Mouse (Mus musculus) spleen, adult 18-20 months (tissue): Measurements from ENCODE around the gene Rnasel.
"Not testable (repeated sequence)": the region's sequence is repeated elsewhere in the genome, so short reads cannot be mapped to it uniquely, and the experiment has no call there.

Source experiments
- DNase-seq, 2 experiments: peaks; one replicate each; pipeline ENCODE4 v3.0.0; 2022; ENCODE audit warnings: mixed read lengths in 2 of 2

Gene Rnasel

DNA sequence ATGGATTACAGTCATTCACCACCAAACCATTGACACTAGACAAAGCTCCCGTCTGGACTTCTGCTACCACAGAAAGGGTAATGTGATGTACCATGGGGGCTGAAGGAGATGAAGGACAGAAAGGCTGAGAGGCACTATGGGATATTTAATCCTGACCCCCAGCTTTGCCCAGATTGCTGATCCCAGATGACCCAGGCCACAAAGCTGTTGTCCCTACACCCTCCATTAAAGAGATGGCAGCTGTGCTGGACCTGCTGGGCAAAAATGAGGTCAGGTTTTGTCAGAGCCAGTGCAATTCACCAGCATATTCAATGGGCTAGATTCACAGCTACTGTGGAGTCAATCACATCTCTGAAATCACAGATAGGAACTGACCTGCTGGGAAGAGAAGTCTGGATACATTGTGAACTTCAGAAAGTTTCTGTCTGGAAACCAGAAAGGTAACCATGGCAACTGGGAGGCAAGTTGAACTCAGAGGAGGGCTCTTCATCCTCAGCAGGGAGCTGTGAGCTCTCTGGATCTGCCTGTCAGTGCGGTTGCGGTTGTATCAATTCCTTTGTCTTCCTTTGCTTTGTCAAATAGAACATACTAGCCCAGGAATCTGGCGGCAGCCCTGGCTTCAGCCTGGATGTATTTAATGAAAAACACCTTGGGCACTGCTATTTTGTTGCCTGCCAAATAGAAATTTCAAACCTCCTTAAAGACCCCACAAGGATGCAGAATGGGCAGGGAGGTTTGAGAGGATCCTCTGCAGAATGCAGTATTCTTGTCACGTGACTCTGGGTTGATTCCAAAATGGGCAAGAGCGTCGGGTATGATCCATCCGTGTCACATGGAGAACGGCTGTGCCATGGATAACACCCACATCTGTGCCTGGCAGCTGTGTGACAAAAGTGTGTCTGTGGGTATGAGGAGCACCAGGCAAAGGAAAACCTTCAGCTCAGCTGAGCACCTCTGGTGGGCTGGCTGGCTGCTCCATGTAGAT is 11.8 kb upstream of the Rnasel start:
- no peak for DNase-seq

DNA sequence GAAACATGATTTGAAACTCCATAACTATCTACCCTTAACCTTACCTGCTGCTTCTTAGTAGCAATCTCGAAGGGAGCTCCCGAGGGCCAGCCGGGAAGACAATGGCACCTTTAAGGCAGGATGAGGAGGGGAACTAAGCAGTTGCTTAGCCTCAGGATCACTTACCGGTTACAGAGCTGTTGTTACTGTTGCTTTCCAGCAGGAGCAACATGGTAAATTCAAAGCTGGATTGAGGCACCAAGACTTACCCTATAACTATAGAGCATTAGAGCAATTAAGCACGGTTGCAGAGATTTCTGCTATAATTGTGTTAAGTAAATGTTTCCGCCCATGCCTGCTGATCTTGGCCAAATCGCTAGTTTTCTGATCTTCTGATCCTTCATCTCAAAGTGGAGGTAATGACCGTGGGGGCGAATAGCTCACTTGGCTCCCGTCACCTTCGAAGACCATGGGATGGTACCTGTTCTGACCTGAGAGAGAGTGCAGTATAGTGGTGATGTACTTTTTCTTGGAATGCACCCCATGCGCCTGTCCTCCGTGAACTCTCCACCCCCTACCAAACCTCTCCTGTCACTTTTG is 9.7 kb upstream of the Rnasel start:
- DNase-seq: no peak

DNA sequence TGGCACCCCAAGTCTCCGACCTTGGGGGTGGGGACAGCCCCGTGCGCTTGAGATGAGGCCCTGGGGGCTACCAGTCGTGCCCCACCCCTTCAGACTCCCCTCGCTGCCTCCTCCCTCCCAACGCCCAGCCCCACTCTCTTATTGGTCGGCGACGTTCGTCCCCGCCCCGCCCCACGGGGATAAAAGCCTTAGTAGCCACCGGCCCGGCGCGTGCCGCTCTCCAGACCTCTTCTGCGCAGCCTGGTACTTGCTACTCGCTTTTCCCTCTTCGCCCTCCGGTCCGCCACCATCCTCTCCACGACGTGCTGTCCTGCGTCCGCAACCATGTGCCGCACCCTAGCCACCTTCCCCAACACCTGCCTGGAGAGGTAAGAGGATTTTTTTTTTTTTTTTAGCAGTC is 9.1 kb upstream of the Rnasel start, which contains the start of gene Rgs16:
TSS of gene Rgs16 (plus strand) at position 205 of the 400 bp plus-strand sequence.
- DNase-seq: peak; percentile 66 to 74

DNA sequence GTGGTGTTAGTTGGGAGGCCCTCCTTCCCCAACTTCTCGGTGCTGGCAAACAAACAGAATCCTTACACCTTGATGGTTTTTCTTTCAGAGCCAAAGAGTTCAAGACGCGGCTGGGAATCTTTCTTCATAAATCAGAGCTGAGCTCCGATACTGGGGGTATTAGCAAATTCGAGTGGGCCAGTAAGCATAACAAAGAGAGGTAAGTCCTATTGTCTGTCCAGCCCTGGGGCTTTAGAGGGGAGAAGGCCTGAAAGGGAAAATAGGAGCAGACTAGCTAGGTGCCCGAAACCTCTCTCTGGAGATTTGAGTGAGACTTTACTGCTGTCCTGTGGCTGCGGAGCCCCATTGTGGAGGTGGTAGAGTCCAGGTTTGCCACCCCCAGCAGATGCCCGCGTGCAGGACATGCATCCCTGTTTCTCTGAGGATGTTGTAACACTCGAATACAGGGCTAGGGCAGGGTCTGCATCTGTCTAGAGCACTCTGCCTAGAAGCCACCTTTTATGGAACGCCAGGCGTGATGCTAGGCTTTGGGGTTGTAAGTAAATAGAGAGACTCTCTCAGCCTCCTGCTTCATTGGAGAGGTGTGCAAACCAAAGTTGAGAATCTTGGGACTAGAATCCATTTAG is 8.3 kb upstream of the Rnasel start:
- no peak for DNase-seq

DNA sequence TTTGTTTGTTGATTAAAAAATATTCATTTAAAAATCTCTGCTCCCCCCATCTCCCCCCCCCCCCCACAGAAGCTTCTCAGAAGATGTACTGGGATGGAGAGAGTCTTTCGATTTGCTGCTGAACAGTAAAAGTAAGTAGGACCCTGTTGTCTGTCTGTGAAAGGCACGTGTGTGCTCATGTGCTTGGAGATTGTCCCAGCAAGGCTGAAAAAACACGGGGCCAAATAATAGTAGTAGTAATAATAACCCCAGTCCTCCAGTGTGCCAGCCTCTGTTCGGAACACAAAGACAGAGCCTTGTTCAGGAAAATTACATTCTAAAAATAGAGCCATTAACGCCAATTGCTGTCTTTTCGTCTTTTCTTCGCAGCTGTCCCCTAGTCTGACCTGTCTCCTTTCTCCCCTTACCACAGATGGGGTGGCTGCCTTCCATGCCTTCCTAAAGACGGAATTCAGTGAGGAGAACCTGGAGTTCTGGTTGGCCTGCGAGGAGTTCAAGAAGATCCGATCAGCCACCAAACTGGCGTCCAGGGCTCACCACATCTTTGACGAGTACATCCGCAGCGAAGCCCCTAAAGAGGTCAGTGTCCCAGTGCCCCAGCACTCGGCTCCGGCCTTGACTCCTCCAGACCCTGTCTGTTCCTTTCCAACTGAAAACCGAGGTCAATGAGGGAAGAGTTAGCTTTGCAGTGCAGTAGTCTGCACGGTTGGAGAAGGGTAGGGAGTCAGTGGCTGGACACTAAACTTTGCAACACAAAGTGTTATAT is 7.5 kb upstream of the Rnasel start:
- DNase-seq: no peak

DNA sequence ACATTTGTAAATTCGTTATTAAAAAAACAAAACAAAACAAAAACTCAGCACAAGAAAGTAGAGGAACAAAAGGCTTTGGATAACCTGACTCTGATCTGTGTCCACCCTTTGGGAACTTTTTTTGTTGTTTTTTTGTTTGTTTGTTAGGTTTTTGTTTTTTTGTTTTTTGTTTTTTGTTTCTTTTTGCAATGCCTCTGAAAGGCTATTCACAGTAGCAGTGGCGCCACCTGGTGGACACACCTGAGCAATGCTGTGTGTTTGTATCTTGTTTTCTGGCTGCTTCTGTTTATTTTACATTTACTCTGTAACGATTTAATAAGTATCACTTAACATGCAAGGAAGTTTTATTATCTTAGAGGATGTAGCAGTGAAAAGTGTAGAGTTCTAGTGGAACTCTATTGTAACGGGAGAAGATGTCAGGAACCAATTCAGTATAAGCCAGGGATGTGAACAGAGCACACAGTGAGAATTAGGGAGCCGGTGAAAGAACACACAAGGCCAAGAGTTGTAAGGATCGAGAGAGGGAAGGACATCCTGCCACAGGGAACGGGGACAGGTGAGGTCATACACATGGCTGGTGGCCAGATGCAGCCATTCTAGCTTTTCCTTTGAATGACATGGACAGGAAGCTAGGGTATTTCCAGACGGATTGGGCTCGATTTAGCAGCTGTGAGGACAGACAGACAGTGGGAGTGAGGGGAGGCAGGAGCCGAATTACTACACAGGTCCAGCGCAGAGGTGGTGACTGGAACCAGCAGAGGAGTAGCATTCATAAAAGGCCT is 6.7 kb upstream of the Rnasel start:
- DNase-seq: peak; percentile 36 to 76

DNA sequence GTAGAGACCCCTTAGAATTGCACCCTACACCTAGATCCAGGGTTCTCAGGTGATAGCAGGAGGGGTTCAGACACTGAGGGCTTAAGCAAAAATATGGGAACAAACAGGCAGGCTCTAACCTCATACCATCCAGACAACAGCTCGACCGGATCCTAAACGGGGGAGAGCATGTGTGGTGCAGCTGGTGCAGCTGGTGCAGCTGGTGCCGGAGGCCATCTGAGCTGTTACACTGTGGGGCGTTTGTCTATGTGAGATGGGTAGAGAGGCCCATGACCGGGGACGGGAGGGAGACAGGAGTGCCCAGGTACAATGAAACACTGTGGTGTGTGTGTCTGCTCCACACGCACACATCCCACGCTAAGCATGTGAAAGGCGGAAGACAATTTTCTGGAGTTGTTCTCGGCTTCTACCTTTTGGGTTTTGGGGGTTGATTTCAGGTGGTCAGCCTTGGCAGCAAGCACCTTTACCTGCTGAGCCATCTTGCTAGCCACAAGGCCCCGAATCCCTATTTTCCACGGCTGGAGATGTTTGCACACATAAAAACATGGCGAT is 3.0 kb upstream of the Rnasel start:
- no peak for DNase-seq

DNA sequence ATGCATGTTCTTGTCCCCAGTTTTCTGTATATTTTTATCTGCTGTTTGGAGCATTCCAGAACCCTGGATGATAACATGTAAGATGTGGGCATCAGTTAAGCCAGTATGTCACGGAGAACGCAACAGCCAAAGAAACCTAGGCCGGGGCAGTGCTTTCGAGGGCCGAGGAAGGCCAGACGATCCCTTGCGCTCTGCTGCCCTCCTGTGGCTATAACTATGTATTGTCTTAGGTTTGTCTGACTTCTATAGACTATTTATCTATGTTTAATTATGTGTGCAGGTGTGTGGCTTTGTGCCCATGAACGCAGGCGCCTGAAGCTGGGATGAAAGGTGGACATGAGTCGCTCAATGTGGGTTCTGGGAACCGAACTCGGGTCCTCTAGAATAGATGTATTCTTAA is 2.5 kb upstream of the Rnasel start:
- DNase-seq: peak; percentile 30 to 73

DNA sequence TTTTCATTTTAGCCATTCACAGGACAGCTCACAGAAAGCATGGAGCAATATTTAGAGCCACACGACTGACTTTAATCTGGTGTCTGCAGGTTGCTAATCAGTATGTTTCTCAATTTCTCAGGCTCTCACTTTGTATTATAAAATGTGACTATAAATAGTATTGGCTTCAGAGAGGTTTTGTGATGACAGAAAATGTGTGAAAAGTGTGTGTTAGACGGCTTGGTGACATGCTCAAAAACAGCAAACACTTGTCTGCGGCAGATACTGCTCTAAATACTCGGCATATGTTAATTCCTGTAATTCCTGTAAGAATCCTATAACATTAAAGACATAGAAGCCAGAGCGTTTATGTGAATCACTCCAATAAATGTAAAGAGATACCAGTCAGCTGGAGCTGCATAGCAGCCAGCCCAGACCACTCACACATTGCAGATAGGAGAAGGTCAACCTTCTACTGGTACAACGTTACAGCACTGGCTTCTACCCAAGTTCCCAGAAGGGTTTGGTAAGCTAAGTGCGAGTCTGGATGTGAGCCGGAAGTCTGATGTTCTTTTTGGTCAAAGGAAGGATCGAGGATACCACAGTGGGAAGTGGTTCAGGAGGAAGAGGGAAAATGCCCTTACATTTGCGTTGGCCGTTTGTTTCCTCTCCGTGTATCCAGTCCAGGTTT is 1.2 kb upstream of the Rnasel start:
- no peak for DNase-seq

DNA sequence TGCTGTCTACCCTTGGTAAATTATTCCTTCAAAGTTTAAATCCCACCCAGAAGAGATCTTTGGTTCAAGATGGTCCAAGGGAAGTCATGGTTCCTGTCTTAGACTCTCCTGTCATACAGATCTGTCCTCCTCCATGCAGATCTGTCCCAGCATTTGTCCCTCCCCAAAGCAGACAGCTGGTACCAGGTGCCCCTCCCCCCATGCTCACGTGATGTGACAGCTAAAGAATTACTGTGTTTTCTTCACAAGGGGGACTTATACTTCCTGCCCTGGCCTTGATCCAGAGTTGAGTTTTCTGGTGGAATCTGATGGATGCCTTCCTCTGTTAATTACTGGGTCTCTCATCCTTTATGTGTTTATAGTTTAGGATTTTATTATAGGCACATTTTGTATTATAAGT is 677 bp upstream of the Rnasel start:
- DNase-seq: peak in 1 of 2 experiments; percentile 34

DNA sequence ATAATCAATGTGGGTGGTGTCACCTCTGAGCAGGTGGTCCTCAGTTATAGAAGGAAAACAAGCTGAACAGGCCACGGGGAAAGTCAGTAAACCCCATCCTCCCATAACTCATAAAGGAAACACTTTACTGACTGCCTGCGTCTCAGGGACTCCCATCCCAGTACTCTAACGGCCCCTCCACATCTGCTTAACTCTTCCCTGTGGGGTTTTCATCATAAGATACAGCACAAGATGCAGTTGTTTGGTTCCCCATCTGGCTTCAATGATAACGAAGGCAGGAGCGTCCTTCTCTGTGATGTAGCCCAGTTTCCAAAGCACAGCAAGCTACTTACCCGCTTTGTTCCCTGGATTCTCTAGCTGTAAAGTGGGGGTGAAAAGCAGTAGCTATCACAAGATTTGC is 828 bp downstream of the Rnasel start:
- DNase-seq: no peak

DNA sequence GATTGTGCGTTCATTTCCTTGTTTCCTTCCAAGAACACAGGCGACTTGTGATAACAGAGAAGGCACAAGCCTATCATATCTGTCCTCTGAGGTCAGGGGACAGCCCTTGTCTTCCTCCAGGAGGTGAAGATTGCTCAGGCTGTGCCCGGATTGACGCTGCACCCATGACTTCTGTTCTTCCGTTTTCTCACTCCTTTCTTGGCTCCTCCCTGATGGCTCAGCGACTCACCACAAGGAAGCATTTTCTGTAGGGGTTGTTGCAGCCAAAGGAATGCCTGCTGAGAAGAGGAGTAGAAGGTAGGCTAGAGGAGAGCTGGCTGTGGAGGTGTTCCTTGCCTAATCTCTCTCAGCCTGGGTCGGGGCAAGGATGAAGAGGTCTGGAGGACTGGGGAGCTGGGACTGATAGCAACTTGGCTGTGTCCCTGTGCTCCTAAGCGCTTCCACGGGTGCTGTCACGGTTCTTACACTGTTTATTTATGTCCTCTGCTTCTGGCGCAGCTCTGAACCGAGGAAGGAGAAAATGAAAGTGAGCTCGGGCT is 2.6 kb downstream of the Rnasel start:
- DNase-seq: peak; percentile 19 to 36

DNA sequence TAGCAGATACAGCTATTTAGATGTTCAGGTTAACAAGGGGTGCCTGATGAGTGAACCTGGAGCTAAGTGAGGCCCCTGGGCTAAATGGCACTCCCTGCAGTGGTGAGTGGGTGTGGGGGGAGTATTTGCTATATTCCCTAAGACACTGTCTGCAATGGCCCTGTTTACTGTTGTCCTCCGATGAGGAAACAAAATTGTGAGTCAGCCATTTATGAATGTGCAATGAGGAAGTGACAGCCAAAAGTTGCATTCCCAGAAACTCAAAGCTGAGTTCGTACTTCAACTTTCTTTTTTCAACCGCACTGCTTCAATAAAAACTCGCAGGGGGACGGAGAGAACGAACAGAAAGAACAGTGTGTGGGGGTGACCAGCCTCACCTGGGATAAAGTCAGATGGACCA is 3.3 kb downstream of the Rnasel start:
- DNase-seq: no peak

DNA sequence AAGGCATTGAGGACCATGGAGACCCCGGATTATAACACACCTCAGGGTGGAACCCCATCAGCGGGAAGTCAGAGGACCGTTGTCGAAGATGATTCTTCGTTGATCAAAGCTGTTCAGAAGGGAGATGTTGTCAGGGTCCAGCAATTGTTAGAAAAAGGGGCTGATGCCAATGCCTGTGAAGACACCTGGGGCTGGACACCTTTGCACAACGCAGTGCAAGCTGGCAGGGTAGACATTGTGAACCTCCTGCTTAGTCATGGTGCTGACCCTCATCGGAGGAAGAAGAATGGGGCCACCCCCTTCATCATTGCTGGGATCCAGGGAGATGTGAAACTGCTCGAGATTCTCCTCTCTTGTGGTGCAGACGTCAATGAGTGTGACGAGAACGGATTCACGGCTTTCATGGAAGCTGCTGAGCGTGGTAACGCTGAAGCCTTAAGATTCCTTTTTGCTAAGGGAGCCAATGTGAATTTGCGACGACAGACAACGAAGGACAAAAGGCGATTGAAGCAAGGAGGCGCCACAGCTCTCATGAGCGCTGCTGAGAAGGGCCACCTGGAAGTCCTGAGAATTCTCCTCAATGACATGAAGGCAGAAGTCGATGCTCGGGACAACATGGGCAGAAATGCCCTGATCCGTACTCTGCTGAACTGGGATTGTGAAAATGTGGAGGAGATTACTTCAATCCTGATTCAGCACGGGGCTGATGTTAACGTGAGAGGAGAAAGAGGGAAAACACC is 4.7 kb downstream of the Rnasel start:
- no peak for DNase-seq

DNA sequence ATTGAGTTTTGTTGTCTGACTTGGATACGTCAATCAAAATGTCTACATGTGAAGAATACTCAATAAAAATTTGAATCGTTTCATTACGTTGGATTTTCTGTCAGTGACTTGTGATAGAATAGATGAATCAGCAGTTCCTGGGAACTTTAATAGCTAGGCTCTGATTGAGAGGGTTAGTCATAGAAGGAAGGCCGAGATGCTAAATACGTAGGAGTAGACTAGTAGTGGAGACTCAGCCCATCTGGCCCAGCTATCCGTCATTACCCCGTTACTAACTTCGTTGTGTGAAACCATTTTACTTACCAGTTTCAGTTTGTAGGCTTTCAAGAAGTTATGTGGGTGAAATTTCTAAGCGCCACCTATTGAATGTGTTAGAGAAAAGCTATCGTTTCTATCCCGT is 14.9 kb downstream of the Rnasel start:
- DNase-seq: no peak

DNA sequence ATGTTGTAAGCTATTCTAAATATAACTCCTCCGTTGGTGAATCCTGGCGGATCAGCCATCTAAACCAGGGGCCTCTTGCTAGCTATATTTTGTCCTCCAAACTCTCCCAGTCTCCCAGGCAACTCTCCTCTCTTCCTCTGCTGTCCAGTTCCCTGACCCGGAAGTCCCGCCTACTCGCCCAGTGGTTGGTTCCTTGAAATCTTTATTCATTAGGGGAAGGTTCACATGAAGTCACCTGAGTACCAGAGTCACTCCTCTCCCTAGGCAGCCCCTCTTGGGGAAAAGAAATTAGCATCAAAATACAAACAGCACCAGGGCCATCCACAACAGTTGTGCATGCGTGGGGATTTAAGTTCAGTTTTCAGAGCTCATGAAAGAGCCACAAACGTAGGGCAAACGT is 17.1 kb downstream of the Rnasel start:
- no peak for DNase-seq

DNA sequence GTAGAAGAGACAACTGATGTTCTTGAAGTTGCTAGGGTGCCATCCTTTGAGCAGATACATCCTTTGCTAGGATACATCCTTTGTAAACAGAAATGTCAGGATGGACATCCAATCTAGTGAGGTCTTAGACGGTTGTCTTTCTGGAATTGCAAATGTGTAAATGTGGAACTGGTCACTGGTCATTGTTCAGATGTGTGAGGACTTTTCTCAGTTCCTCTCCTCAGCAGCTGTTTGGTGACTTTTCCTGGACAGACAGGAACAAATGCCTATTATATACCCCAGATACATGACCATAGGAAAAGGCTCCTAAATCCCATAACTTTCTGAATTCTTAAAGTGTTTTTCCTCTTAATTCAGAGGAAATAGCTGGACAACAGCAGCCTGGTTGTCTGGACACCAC is 18.1 kb downstream of the Rnasel start:
- no peak for DNase-seq

DNA sequence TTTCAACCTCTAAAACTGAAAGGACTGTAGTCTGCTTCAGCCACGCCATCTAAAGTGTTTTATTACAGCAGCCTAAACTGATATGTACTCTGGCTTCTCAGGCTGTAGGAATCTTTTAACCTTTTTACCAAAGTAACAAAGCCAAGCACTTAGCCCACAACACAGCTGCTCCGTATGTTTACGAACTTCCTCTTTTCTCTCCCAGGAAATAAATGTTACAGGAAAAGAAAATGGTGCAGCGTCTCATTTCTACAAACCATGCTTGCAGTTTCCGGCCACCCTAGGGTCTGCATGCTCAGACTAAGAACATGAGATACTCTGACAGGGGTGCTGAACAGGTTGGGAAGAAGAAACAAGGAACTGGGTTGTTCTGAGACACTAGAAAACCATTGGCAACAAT is 19.2 kb downstream of the Rnasel start:
- DNase-seq: no peak

DNA sequence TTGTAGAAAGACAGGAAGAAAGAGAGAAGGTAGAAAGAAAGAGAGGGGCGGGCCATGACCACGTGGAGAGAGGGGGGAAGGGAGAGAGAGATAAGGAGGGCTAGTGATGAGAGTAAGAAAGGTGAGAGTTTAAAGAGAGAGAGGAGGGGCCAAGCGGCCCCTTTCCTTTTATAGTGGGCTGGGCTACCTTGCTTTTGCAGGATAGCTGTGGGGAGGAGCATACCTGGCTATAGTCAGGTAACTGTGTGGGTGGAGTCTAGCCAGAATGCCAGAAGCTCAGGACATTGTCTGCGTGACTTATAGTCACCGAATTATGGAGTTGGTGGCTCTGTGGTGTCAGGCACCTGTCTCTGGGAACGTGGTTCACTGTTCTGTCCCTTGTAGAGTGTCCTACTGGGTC is 20.3 kb downstream of the Rnasel start:
- DNase-seq: not testable (repeated sequence)
